Mouse (Mus musculus) B cell, adult 67 days (primary cell): ENCODE data around the gene Tbx3. TPM values are rescaled to one million over a fixed set of nuclear protein-coding genes. Genes with fewer than 3 reads are reported as not detected.

ENCODE experiments used
- total RNA-seq, 2 experiments: library from RNA; stranded (reverse); gene quantifications; 4 replicates each; pipeline ENCODE4 v1.2.4; 2023

Gene Tbx3
- total RNA-seq, result not detected

GRCm38 (mm10) chr5:119670566-119671108, at the start of gene Tbx3:
TSS of gene Tbx3 (plus strand) at chr5:119670669.

Other genes with a start within 250 kb of the Tbx3 start
- gene Tbx5, start 162.0 kb downstream of the Tbx3 start, total RNA-seq, result not detected